Mouse (Mus musculus) brain, embryonic 14.5 days (tissue): ENCODE measurements around the gene Trio.

Source experiments
- CTCF ChIP-seq: fragments of 200-500 bp; IDR thresholded peaks from 2 replicates; pipeline ENCODE4 v1.5.1; 2012; ENCODE audit warnings: inconsistent platforms, mild to moderate bottlenecking, moderate library complexity, borderline replicate concordance; ENCODE audit not compliant: insufficient read depth, insufficient read length; ENCODE audit errors: extremely low read depth
- POLR2A ChIP-seq: fragments of 200-500 bp; IDR thresholded peaks from 2 replicates; pipeline ENCODE4 v1.6.1; 2012; ENCODE audit warnings: mild to moderate bottlenecking, inconsistent platforms, borderline replicate concordance; ENCODE audit not compliant: poor library complexity, insufficient read depth, insufficient read length, severe bottlenecking; ENCODE audit errors: extremely low read depth

DNA sequence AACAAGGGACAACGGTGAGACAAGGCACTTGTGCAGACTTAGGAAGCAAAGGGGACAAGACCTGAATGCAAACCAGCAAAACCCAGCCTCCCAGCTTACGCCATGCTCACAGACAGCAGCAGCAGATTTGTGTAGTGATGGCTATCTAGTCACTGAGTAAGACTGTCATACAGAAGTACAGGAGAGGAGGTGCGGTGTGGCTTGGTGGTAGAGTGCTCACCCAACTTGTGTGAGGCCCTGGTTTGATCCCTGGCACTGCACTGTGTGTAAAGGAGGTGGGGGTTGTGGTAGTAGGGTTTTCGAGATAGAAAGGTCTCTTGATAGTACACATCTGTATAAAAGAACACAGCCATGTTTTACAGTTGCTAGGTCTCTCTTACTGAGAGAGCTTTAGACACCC lies 198.8 kb downstream of the Trio start:
- TF ChIP-seq CTCF: no peak
- TF ChIP-seq POLR2A: no peak
